Mouse (Mus musculus): ENCODE measurements around the gene Plk1. TPM values are rescaled to one million over a fixed set of nuclear protein-coding genes. Genes with fewer than 3 reads are reported as not detected.
A peak's percentile ranks its signal among the peaks of the same experiment; 100 is the strongest.

Plk1 gene
- polyA plus RNA-seq, 1 experiment from 2014 or later: 150 TPM

- Histone ChIP-seq H3K36me3 (peaks cover 25% of the 10 kb centered on the region), H3K27me3 (no peaks in the 10 kb centered on the region), H3K4me1 (peaks cover 36% of the 10 kb centered on the region), H3K9me3 (replicated peaks) (no peaks in the 10 kb centered on the region), H3K4me2 (peak overlapping the region; percentile 83), H3K27ac (peak overlapping the region; percentile 96), H3K9ac (peak overlapping the region; percentile 77), H3K4me3 (replicated peaks) (peak overlapping the region; percentile 78)
- peak; percentile 19 for ATAC-seq (replicated peaks; ENCODE audit: low FRiP score)
- WGBS: 1% methylated on average over 13 of the region's 13 CpGs
These were observed 751 bp upstream of the Plk1 start for GRCm38 (mm10) chr7:122158488-122158887.

DNA sequence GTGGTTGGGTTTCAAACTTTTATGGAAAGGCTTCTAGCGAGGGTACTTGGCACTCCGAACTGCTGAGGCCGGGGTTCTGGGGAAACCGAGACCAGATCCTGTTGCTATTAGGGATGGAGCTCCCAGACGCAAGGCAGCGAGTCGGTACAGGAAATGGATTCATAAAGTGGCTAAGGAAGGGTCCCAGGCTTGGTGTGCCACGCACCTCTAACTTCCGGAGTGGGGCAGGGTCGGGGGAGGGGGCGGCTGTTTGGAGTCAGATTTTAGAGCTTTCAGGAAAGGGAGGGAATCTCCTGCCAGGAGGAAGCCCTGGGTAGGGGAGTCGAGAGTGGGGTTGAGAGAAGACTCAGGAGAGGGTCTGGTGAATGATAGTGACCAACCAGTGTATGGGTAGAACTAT is 798 bp downstream of the Plk1 start:
- H3K4me3 ChIP-seq (replicated peaks): peak overlapping the region; percentile 78
- H3K4me1 ChIP-seq: peaks cover 40% of the 10 kb centered on the region
- no peaks in the 10 kb centered on the region for H3K27me3 ChIP-seq
- peak overlapping the region; percentile 83 for H3K4me2 ChIP-seq
- H3K9me3 ChIP-seq (replicated peaks): no peaks in the 10 kb centered on the region
- peak overlapping the region; percentile 96 for H3K27ac ChIP-seq
- peaks cover 38% of the 10 kb centered on the region for H3K36me3 ChIP-seq
- ATAC-seq (replicated peaks; ENCODE audit: low FRiP score): no peak
- WGBS: 0% methylated on average over 12 of the region's 12 CpGs
- H3K9ac ChIP-seq: peak overlapping the region; percentile 77

DNA sequence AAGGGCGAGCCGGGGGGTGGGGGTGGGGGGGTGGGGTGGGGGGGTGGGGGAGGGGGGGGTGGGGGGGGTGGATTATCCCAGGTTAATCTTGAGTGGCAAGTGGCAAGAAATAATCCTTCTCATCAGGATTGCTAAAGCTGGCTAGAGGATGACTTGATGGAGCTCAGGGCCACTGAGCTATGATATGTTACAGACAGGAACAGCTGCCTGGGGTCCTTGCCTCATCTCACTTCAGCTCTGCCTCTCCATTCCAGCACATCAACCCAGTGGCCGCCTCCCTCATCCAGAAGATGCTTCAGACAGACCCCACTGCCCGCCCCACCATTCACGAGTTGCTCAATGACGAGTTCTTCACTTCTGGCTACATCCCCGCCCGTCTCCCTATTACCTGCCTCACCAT is 4.5 kb downstream of the Plk1 start:
- no peak for ATAC-seq (replicated peaks; ENCODE audit: low FRiP score)
- no peaks in the 10 kb centered on the region for H3K27me3 ChIP-seq
- no peak overlapping the region for H3K4me2 ChIP-seq
- no peaks in the 10 kb centered on the region for H3K9me3 ChIP-seq (replicated peaks)
- peaks cover 31% of the 10 kb centered on the region for H3K4me1 ChIP-seq
- H3K27ac ChIP-seq: no peak overlapping the region
- H3K9ac ChIP-seq: no peak overlapping the region
- H3K4me3 ChIP-seq (replicated peaks): no peak overlapping the region
- WGBS: 90% methylated on average over 7 of the region's 8 CpGs
- peaks cover 76% of the 10 kb centered on the region for H3K36me3 ChIP-seq

DNA sequence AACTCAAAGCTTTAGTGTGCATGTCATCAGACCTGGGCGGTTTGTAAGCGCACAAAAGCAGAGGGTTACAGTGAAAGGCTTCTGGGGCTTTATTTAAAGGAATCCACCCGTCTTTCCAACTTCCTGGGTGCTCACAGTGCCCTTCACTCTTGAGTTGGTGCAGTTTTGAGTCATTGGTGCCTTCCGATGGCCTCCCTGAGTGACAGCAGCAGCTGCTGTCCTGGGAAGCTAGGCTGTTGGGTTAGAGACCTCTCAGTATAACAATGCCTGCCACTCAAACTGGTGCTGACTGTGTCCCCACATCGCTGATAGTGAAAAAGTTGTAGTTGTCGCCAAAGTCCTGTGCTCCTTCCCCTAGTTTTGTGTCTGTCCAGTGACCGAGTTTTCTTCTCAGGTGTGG is 8.0 kb downstream of the Plk1 start:
- 96% methylated on average over 7 of the region's 7 CpGs for WGBS

GRCm38 (mm10) chr7:122170705-122171104 is 11.5 kb downstream of the Plk1 start:
- Histone ChIP-seq H3K4me3 (replicated peaks) (no peak overlapping the region), H3K4me2 (no peak overlapping the region), H3K9me3 (replicated peaks) (no peaks in the 10 kb centered on the region), H3K36me3 (peaks cover 52% of the 10 kb centered on the region), H3K4me1 (0 out of 2 replicates have a peak, but pooled peaks cover 2% of the 10 kb centered on the region), H3K9ac (no peak overlapping the region), H3K27me3 (no peaks in the 10 kb centered on the region), H3K27ac (no peak overlapping the region)
- 84% methylated on average over 6 of the region's 6 CpGs for WGBS
- no peak for ATAC-seq (replicated peaks; ENCODE audit: low FRiP score)

More for the DNA sequence above, 8.0 kb downstream of the Plk1 start:
- no peak for ATAC-seq (replicated peaks; ENCODE audit: low FRiP score)
- no peaks in the 10 kb centered on the region for H3K9me3 ChIP-seq (replicated peaks)
- H3K4me2 ChIP-seq: no peak overlapping the region
- H3K4me1 ChIP-seq: peaks cover 8% of the 10 kb centered on the region; the same call in 1 of the 2 replicates
- no peak overlapping the region for H3K9ac ChIP-seq
- H3K36me3 ChIP-seq: peaks cover 84% of the 10 kb centered on the region
- H3K27ac ChIP-seq: no peak overlapping the region
- H3K4me3 ChIP-seq (replicated peaks): no peak overlapping the region
- H3K27me3 ChIP-seq: no peaks in the 10 kb centered on the region

DNA sequence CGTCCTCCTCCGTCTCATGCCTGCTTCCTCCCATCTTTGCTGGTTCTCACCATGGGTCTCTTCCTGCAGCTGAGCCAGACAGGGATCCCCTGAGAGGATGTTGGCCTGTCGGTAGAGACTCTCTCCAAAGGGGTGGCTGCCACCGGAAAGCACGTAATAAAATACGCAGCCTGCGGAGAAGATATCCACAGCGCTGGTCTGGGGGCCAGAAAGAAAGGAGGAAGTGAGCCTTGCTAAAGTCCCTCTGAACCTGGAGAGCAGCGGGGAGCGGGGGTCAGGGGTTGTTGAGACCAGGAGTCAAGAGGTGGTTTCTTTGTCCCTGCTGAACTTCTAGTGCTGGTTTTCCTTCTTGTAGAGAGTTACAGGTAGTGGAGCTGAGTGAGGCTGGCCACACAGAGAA is 12.4 kb downstream of the Plk1 start:
- peaks cover 43% of the 10 kb centered on the region for H3K36me3 ChIP-seq
- H3K4me3 ChIP-seq (replicated peaks): no peak overlapping the region
- H3K4me1 ChIP-seq: no peaks in the 10 kb centered on the region
- no peaks in the 10 kb centered on the region for H3K9me3 ChIP-seq (replicated peaks)
- H3K9ac ChIP-seq: no peak overlapping the region
- no peak for ATAC-seq (replicated peaks; ENCODE audit: low FRiP score)
- no peak overlapping the region for H3K4me2 ChIP-seq
- no peak overlapping the region for H3K27ac ChIP-seq
- H3K27me3 ChIP-seq: no peaks in the 10 kb centered on the region
- 64% methylated on average over 10 of the region's 10 CpGs for WGBS

DNA sequence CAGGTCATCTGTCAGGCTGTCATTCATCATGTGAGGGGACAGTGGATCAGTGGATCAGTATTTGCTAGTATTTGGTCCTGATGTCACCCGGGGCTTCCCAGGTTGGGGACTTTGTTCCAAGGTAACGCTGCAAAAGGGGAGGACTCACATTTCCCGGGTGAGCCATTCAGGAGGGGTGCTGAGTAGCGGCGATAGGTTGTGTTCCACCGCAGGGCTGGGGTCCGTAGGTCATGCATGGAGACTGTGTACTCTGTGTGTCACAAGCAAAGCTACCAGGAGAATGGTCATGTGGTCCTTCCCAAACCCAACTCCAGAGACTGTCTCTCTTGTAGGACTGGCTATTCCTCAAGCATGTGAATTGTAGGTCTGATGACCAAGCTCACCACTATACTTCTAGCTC is 21.5 kb downstream of the Plk1 start:
- Histone ChIP-seq H3K9me3 (replicated peaks) (no peaks in the 10 kb centered on the region), H3K4me2 (no peak overlapping the region), H3K9ac (no peak overlapping the region), H3K4me1 (0 out of 2 replicates have a peak, but pooled peaks cover under 1% of the 10 kb centered on the region), H3K36me3 (no peaks in the 10 kb centered on the region), H3K4me3 (replicated peaks) (no peak overlapping the region), H3K27ac (no peak overlapping the region), H3K27me3 (no peaks in the 10 kb centered on the region)
- no peak for ATAC-seq (replicated peaks; ENCODE audit: low FRiP score)
- WGBS: 92% methylated on average over 7 of the region's 7 CpGs

DNA sequence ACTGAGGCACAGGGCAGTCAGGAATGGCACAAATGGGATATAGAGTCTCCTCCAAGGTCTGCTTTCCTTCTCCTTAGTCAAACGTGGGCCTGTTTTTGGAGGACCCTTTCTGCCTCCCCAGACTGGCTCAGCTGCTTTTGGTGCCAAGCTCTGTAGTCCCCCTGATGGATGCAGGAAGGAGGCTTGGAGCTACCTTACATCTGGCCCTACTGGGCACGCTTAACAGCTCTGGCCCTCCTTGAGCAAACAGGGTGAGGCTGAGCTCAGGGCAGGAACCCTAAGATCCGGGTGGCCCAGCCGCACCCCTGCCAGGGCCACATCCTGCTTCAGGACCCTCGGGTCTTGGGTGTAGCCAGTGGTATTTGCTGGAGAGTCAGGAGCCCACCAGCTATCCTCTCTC is 25.3 kb downstream of the Plk1 start:
- Histone ChIP-seq H3K27me3 (no peaks in the 10 kb centered on the region), H3K27ac (no peak overlapping the region), H3K9me3 (replicated peaks) (no peaks in the 10 kb centered on the region), H3K36me3 (no peaks in the 10 kb centered on the region), H3K4me1 (peaks cover 5% of the 10 kb centered on the region; the same call in 1 of the 2 replicates), H3K9ac (no peak overlapping the region), H3K4me3 (replicated peaks) (no peak overlapping the region), H3K4me2 (no peak overlapping the region)
- ATAC-seq (replicated peaks; ENCODE audit: low FRiP score): no peak
- 80% methylated on average over 5 of the region's 5 CpGs for WGBS

GRCm38 (mm10) chr7:122186043-122186442 is 26.8 kb downstream of the Plk1 start, which contains the start of gene Ern2:
TSS of gene Ern2 (minus strand) at chr7:122186207.
- no peak within 1 kb of the TSS for H3K9ac ChIP-seq
- H3K4me2 ChIP-seq: peak within 1 kb of the TSS; percentile 27; the same call in 1 of the 2 replicates
- no peaks in the 10 kb centered on the region for H3K9me3 ChIP-seq (replicated peaks)
- no peak within 1 kb of the TSS for H3K4me3 ChIP-seq (replicated peaks)
- H3K4me1 ChIP-seq: peaks cover 5% of the 10 kb centered on the region; the same call in 1 of the 2 replicates
- H3K27ac ChIP-seq: no peak within 1 kb of the TSS
- H3K36me3 ChIP-seq: no peaks in the 10 kb centered on the region
- no peaks in the 10 kb centered on the region for H3K27me3 ChIP-seq
- WGBS: 13% methylated on average over 17 of the region's 17 CpGs
- ATAC-seq (replicated peaks; ENCODE audit: low FRiP score): 0 out of 2 replicates have a peak, but pooled peaks have one; percentile 15

DNA sequence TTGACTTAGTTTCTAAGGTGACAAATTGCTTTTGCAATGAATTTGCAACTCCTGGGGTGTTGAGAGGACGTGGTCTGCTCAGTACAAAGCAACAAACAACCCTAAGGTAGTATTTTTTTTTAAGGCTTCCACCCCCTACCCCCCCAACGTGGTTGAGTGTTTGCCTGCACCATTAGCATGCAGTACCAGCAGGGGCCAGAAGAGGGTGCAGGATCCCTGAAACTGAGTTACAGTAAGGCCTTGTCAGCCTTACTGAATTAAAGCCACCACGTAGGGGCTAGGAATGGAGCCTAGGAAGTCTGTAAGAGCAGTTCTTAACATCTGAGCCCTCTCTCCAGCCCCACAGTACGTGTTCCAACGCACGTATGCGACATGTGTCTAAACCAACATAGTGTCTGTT is 30.2 kb downstream of the Plk1 start:
- Histone ChIP-seq H3K4me3 (replicated peaks) (no peak overlapping the region), H3K4me1 (peaks cover 5% of the 10 kb centered on the region; the same call in 1 of the 2 replicates), H3K27me3 (no peaks in the 10 kb centered on the region), H3K36me3 (no peaks in the 10 kb centered on the region), H3K9ac (no peak overlapping the region), H3K27ac (no peak overlapping the region), H3K9me3 (replicated peaks) (no peaks in the 10 kb centered on the region), H3K4me2 (no peak overlapping the region)
- ATAC-seq (replicated peaks; ENCODE audit: low FRiP score): no peak
- 41% methylated on average over 7 of the region's 7 CpGs for WGBS

DNA sequence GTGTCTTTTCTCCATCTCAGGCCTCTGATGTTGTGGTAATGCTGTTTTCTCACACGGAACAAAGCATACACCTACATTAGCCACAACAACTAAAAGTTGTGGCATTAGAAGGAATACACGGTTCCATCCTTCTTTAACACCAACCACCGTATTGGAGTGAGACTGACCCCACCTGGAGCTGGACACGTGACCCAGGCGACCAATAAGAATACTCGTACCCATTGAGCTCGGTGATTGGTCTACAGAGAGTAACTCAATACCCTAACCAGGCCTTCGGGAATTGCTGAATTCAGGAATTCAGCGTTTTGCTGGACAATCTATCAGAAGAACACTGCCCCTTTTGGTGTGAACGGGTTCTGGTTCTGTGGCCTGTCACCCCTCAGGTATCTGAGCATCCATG is 31.9 kb downstream of the Plk1 start:
- 64% methylated on average over 10 of the region's 10 CpGs for WGBS

DNA sequence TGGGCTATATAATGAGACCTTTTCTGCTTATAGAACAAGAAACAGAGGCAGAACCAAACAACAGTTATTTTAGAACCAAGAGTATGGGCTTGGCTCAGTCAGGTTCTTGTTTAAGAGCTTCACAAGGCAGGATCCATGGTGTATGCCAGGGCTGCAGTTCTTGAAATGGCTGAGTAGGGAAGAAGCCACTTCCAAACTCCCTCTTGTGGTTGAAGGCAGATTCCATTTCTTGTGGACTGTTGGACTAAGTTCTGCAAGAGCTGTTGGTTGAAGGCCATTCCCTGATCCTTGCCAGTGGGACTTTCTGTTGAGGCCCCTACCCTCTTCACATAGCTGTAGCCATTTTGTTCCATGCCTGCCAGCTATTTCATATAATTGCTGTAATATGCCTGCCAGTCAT is 34.7 kb downstream of the Plk1 start:
- 0 out of 2 replicates have a peak, but pooled peaks cover 6% of the 10 kb centered on the region for H3K9me3 ChIP-seq (replicated peaks)

More for the DNA sequence above, 31.9 kb downstream of the Plk1 start:
- Histone ChIP-seq H3K4me3 (replicated peaks) (no peak overlapping the region), H3K9me3 (replicated peaks) (0 out of 2 replicates have a peak, but pooled peaks cover 6% of the 10 kb centered on the region), H3K9ac (no peak overlapping the region), H3K27ac (no peak overlapping the region), H3K27me3 (no peaks in the 10 kb centered on the region), H3K4me2 (no peak overlapping the region), H3K36me3 (no peaks in the 10 kb centered on the region), H3K4me1 (0 out of 2 replicates have a peak, but pooled peaks cover under 1% of the 10 kb centered on the region)
- ATAC-seq (replicated peaks; ENCODE audit: low FRiP score): no peak

DNA sequence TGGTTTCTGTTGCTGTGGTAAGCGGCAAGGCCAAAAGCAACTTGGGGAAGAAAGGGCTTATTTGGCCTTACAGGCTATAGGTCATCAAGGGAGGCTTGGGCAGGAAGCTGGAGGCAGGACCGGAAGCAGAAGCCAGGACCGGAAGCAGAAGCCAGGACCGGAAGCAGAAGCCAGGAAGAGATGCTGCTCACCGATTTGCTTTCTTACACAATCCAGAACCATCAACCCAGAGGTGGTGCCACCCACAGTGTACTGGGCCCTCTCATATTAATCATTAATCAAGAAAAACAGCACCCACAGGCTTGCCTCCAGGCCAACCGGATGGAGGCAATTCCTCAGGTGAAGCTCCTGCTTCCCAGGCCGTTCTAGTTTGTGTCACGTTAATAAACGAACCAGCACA is 37.5 kb downstream of the Plk1 start:
- no peak for ATAC-seq (replicated peaks; ENCODE audit: low FRiP score)
- no peak overlapping the region for H3K4me3 ChIP-seq (replicated peaks)
- no peaks in the 10 kb centered on the region for H3K27me3 ChIP-seq
- WGBS: 79% methylated on average over 9 of the region's 9 CpGs
- no peak overlapping the region for H3K27ac ChIP-seq
- H3K9me3 ChIP-seq (replicated peaks): 0 out of 2 replicates have a peak, but pooled peaks cover 6% of the 10 kb centered on the region
- no peak overlapping the region for H3K4me2 ChIP-seq
- H3K9ac ChIP-seq: no peak overlapping the region
- H3K4me1 ChIP-seq: no peaks in the 10 kb centered on the region
- no peaks in the 10 kb centered on the region for H3K36me3 ChIP-seq

More for the DNA sequence above, 34.7 kb downstream of the Plk1 start:
- H3K27ac ChIP-seq: no peak overlapping the region
- no peak overlapping the region for H3K4me2 ChIP-seq
- ATAC-seq (replicated peaks; ENCODE audit: low FRiP score): no peak
- no peaks in the 10 kb centered on the region for H3K4me1 ChIP-seq
- H3K4me3 ChIP-seq (replicated peaks): no peak overlapping the region
- no peaks in the 10 kb centered on the region for H3K36me3 ChIP-seq
- no peaks in the 10 kb centered on the region for H3K27me3 ChIP-seq
- no peak overlapping the region for H3K9ac ChIP-seq

Data from kidney, embryonic 15.5 days (tissue).